In genomic region chr3:36613202-36613907, GRCm38 (mm10) we compare ENCODE assay signal across 8 mouse cellular contexts. TPM values are rescaled to one million over a fixed set of nuclear protein-coding genes. Genes with fewer than 3 reads are reported as not detected.
DNase-seq lines count a peak whose midpoint lies in the region; ATAC-seq lines count a peak whose summit lies in the region.

Bbs7 (minus strand) TSS chr3:36613477.

- H3K27me3 ChIP-seq in forebrain, embryonic 14.5 days (replicated peaks; ENCODE audit: control insufficient read depth, insufficient read depth, low read length): no peaks in the 10 kb centered on the region
- no peaks in the 10 kb centered on the region for H3K27me3 ChIP-seq in liver, embryonic 15.5 days
- no peaks in the 10 kb centered on the region for H3K27me3 ChIP-seq in neural tube, embryonic 11.5 days (ENCODE audit: control insufficient read depth, insufficient read depth, low read length)
- no peaks in the 10 kb centered on the region for H3K27me3 ChIP-seq in stomach, embryonic 16.5 days (ENCODE audit: control insufficient read depth, insufficient read depth, low read length)

- DNase-seq in ES-CJ7 (ENCODE audit: low read depth, low spot score): peak; percentile 90
- DNase-seq in cerebellum, adult 11 months: peak; percentile 90
- peak; percentile 99 for DNase-seq in forebrain, embryonic 14.5 days (ENCODE audit: low spot score)
- DNase-seq in heart, postnatal 10 days: peak; percentile 93
- DNase-seq in kidney, postnatal 4 days: peak; percentile 97 to 98
- peak; percentile 98 for DNase-seq in neural tube, embryonic 11.5 days (ENCODE audit: low spot score)

- peak within 1 kb of the TSS; percentile 63 for H3K4me2 ChIP-seq in forebrain, embryonic 14.5 days (ENCODE audit: low read length)
- peak within 1 kb of the TSS; percentile 93 for H3K4me2 ChIP-seq in liver, embryonic 15.5 days
- peak within 1 kb of the TSS; percentile 65 for H3K4me2 ChIP-seq in neural tube, embryonic 11.5 days (ENCODE audit: low read depth)
- H3K4me2 ChIP-seq in stomach, embryonic 16.5 days (ENCODE audit: low read depth, low read length): peak within 1 kb of the TSS; percentile 65

- no peaks in the 10 kb centered on the region for H3K9me3 ChIP-seq in forebrain, embryonic 14.5 days (replicated peaks; ENCODE audit: control insufficient read depth, low read length)
- H3K9me3 ChIP-seq in liver, embryonic 15.5 days (replicated peaks): no peaks in the 10 kb centered on the region
- no peaks in the 10 kb centered on the region for H3K9me3 ChIP-seq in neural tube, embryonic 11.5 days (ENCODE audit: control insufficient read depth, low read length)
- H3K9me3 ChIP-seq in stomach, embryonic 16.5 days (replicated peaks; ENCODE audit: control insufficient read depth, low read length): no peaks in the 10 kb centered on the region

- WGBS in forebrain, embryonic 14.5 days: 3% methylated on average over 38 of the region's 38 CpGs
- 4% methylated on average over 38 of the region's 38 CpGs for whole genome bisulfite sequencing in liver, embryonic 15.5 days (ENCODE audit: insufficient replicate concordance)
- WGBS in neural tube, embryonic 11.5 days: 4% methylated on average over 38 of the region's 38 CpGs
- 5% methylated on average over 32 of the region's 38 CpGs for WGBS in stomach, embryonic 16.5 days

- no peaks in the 10 kb centered on the region for H3K36me3 ChIP-seq in forebrain, embryonic 14.5 days (ENCODE audit: control insufficient read depth, insufficient read depth, low read length)
- no peaks in the 10 kb centered on the region for H3K36me3 ChIP-seq in liver, embryonic 15.5 days (replicated peaks)
- H3K36me3 ChIP-seq in neural tube, embryonic 11.5 days (ENCODE audit: control insufficient read depth, insufficient read depth, low read length): no peaks in the 10 kb centered on the region
- H3K36me3 ChIP-seq in stomach, embryonic 16.5 days (ENCODE audit: control insufficient read depth, insufficient read depth, low read length): no peaks in the 10 kb centered on the region

- peak within 1 kb of the TSS; percentile 64 for H3K4me3 ChIP-seq in forebrain, embryonic 14.5 days (ENCODE audit: low read depth, low read length)
- H3K4me3 ChIP-seq in liver, embryonic 15.5 days (replicated peaks): peak within 1 kb of the TSS; percentile 69
- peak within 1 kb of the TSS; percentile 70 for H3K4me3 ChIP-seq in neural tube, embryonic 11.5 days (ENCODE audit: low read depth, low read length)
- H3K4me3 ChIP-seq in stomach, embryonic 16.5 days (replicated peaks; ENCODE audit: low read length): peak within 1 kb of the TSS; percentile 71

- peak; percentile 100 for ATAC-seq in forebrain, embryonic 14.5 days
- ATAC-seq in liver, embryonic 15.5 days (ENCODE audit: insufficient read depth): peak; percentile 94
- ATAC-seq in neural tube, embryonic 11.5 days (ENCODE audit: insufficient read depth, low FRiP score, low TSS enrichment): peak; percentile 100
- peak; percentile 98 for ATAC-seq in stomach, embryonic 16.5 days (ENCODE audit: insufficient read depth, low FRiP score)

- peak within 1 kb of the TSS; percentile 52; the same call in 1 of the 2 replicates for H3K27ac ChIP-seq in forebrain, embryonic 14.5 days (ENCODE audit: low read depth, low read length)
- H3K27ac ChIP-seq in liver, embryonic 15.5 days (replicated peaks): 0 out of 2 replicates have a peak within 1 kb of the TSS, but pooled peaks have one; percentile 7
- H3K27ac ChIP-seq in neural tube, embryonic 11.5 days (ENCODE audit: low read depth, low read length): no peak within 1 kb of the TSS
- no peak within 1 kb of the TSS; the same call in 1 of the 2 replicates for H3K27ac ChIP-seq in stomach, embryonic 16.5 days (ENCODE audit: low read length)

- intact Hi-C loops in heart, postnatal 10 days (cut with DNase I): no loop called here

- H3K9ac ChIP-seq in forebrain, embryonic 14.5 days (ENCODE audit: low read length): peak within 1 kb of the TSS; percentile 86
- H3K9ac ChIP-seq in liver, embryonic 15.5 days: peak within 1 kb of the TSS; percentile 70
- H3K9ac ChIP-seq in neural tube, embryonic 11.5 days (ENCODE audit: low read length): peak within 1 kb of the TSS; percentile 79
- H3K9ac ChIP-seq in stomach, embryonic 16.5 days (ENCODE audit: low read length): peak within 1 kb of the TSS; percentile 77

- peaks cover 3% of the 10 kb centered on the region; the same call in 1 of the 2 replicates for H3K4me1 ChIP-seq in forebrain, embryonic 14.5 days (ENCODE audit: control insufficient read depth, insufficient read depth, low read length)
- H3K4me1 ChIP-seq in liver, embryonic 15.5 days (replicated peaks): peaks cover 16% of the 10 kb centered on the region
- no peaks in the 10 kb centered on the region; the same call in 1 of the 2 replicates for H3K4me1 ChIP-seq in neural tube, embryonic 11.5 days (ENCODE audit: control insufficient read depth, insufficient read depth, low read length)
- peaks cover 6% of the 10 kb centered on the region; the same call in 1 of the 2 replicates for H3K4me1 ChIP-seq in stomach, embryonic 16.5 days (ENCODE audit: control insufficient read depth, insufficient read depth, low read length)

RNA-seq across cellular contexts. Expression of gene Bbs7, which starts in this region (rescaled TPM):
- 16.6 and 20.2 TPM in 2 replicates for polyA plus RNA-seq in forebrain, embryonic 14.5 days (2014; fragmentation: Nextera tagmentation; extraction: Ambion mirVana)
- total RNA-seq in heart, postnatal 10 days (2021): 1 to 10 TPM; 7.7 to 8.1 TPM
- polyA plus RNA-seq in liver, embryonic 15.5 days (2015; fragmentation: Nextera tagmentation; extraction: Ambion mirVana): 8.8 and 8.9 TPM in 2 replicates
- polyA plus RNA-seq in neural tube, embryonic 11.5 days (2014; fragmentation: Nextera tagmentation; extraction: Ambion mirVana): 17.2 and 17.3 TPM in 2 replicates
- 11.3 and 14.3 TPM in 2 replicates for polyA plus RNA-seq in stomach, embryonic 16.5 days (2015; fragmentation: Nextera tagmentation; extraction: Ambion mirVana)

Comparison
In these comparisons a context has a peak if more than half of its experiments do, and no peak if none do; other contexts are left out.
1. H3K27ac ChIP-seq: peak in forebrain, embryonic 14.5 days (single experiment) and liver, embryonic 15.5 days (single experiment); none in neural tube, embryonic 11.5 days (single experiment) and stomach, embryonic 16.5 days (single experiment).
2. Peak in every context shown above with its lines, with median percentiles within 50 percentile points of each other: DNase-seq, ATAC-seq, H3K4me2 ChIP-seq, H3K4me3 ChIP-seq and H3K9ac ChIP-seq.